In the genomic region with DNA sequence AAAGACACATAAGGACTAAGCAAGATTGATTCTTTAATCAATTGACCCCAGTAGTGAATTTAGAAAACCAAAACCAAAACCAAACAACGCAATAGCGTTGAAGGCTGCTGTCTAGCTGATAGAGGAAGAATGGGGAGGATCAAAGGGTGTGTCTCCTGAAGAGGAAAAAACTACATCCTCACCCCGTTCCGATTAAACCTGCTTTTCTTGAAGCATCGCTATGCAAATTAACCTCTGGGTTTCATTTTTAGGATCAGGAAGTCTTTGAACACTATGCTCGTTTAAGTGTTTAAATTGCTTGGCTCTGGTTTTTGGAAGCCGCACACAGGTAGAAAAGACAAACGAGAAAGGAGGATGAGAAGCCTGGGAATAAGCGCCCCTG, we compare ENCODE assay signal across 8 mouse cellular contexts. TPM values are rescaled to one million over a fixed set of nuclear protein-coding genes. Genes with fewer than 3 reads are reported as not detected.
DNase-seq lines count a peak whose midpoint lies in the region; ATAC-seq and TF ChIP-seq lines count a peak whose summit lies in the region.

No protein-coding gene starts in this region.

- TF ChIP-seq CTCF in gastrocnemius, adult 2 months (IDR thresholded peaks at IDR 0.05) = no peak

- H3K4me3 ChIP-seq in gastrocnemius, adult 2 months = peak overlapping the region; percentile 92
- H3K4me3 ChIP-seq in forebrain, embryonic 10.5 days = peak overlapping the region; percentile 75
- peak overlapping the region; percentile 77 for H3K4me3 ChIP-seq in liver, embryonic 13.5 days (replicated peaks)

- peaks cover 32% of the 10 kb centered on the region for H3K4me1 ChIP-seq in forebrain, embryonic 10.5 days
- peaks cover 31% of the 10 kb centered on the region for H3K4me1 ChIP-seq in liver, embryonic 13.5 days (replicated peaks)

- H3K27ac ChIP-seq in gastrocnemius, adult 2 months = peak overlapping the region; percentile 94
- H3K27ac ChIP-seq in forebrain, embryonic 10.5 days = no peak overlapping the region
- no peak overlapping the region for H3K27ac ChIP-seq in liver, embryonic 13.5 days

- H3K9ac ChIP-seq in liver, embryonic 13.5 days = peak overlapping the region; percentile 80

- DNase-seq in gastrocnemius, adult 2 months = no peak
- DNase-seq in gastrocnemius, postnatal 10 days = no peak
- peak; percentile 80 for DNase-seq in A20 (ENCODE audit: low read depth, low spot score)
- no peak for DNase-seq in forebrain, embryonic 10.5 days (ENCODE audit: extremely low spot score, low spot score)
- DNase-seq in liver, embryonic 13.5 days = no peak
- DNase-seq in splenic B cell, adult 2 months (ENCODE audit: low read depth, low spot score) = peak; percentile 84
- DNase-seq in right cerebral cortex, adult 2 months (ENCODE audit: low spot score in 2 of 2) = no peak
- no peak for DNase-seq in urinary bladder, postnatal 25 days (ENCODE audit: low spot score)

- no peak for ATAC-seq in liver, embryonic 13.5 days (ENCODE audit: low read depth)

- H3K27me3 ChIP-seq in forebrain, embryonic 10.5 days (ENCODE audit: poor library complexity, severe bottlenecking) = peaks cover 40% of the 10 kb centered on the region
- H3K27me3 ChIP-seq in liver, embryonic 13.5 days = peaks cover 37% of the 10 kb centered on the region
- H3K27me3 ChIP-seq in splenic B cell, adult 2 months (ENCODE audit: control insufficient read depth, insufficient read depth, low read length, poor library complexity, severe bottlenecking) = no peaks in the 10 kb centered on the region

- H3K36me3 ChIP-seq in forebrain, embryonic 10.5 days (replicated peaks) = peaks cover 2% of the 10 kb centered on the region; the same call in 1 of the 2 replicates
- H3K36me3 ChIP-seq in liver, embryonic 13.5 days = no peaks in the 10 kb centered on the region
- H3K36me3 ChIP-seq in splenic B cell, adult 2 months (ENCODE audit: control insufficient read depth, insufficient read depth, low read length, poor library complexity, severe bottlenecking) = peaks cover 3% of the 10 kb centered on the region

- WGBS in forebrain, embryonic 10.5 days = 23% methylated on average over 9 of the region's 9 CpGs
- 12% methylated on average over 9 of the region's 9 CpGs for WGBS in liver, embryonic 13.5 days (ENCODE audit: insufficient replicate concordance)

- peak overlapping the region; percentile 100 for H3K4me2 ChIP-seq in liver, embryonic 13.5 days

- H3K9me3 ChIP-seq in forebrain, embryonic 10.5 days = no peaks in the 10 kb centered on the region
- H3K9me3 ChIP-seq in liver, embryonic 13.5 days (replicated peaks) = no peaks in the 10 kb centered on the region

- intact Hi-C loops in gastrocnemius, adult 2 months (cut with DNase I) = no loop called here

RNA-seq across cellular contexts. Expression of a gene that starts 1.2 kb away (rescaled TPM):
- total RNA-seq in gastrocnemius, adult 2 months (2021) = 10 to 100 TPM; 16.0 to 17.7 TPM
- total RNA-seq in gastrocnemius, postnatal 10 days (2021) = 10 to 100 TPM; 15.2 to 15.9 TPM
- polyA plus RNA-seq in forebrain, embryonic 10.5 days (2016; fragmentation: Nextera tagmentation; extraction: Ambion mirVana) = 32.7 and 33.8 TPM in 2 replicates
- 5.6 and 6.3 TPM in 2 replicates for polyA plus RNA-seq in liver, embryonic 13.5 days (2015; fragmentation: Nextera tagmentation; extraction: Ambion mirVana)

RNA-seq across cellular contexts. Expression of a gene that starts 22.4 kb away (rescaled TPM):
- total RNA-seq in gastrocnemius, adult 2 months (2021) = 10 to 100 TPM; 15.8 to 21.8 TPM
- 1 to 10 TPM; 4.8 to 5.3 TPM for total RNA-seq in gastrocnemius, postnatal 10 days (2021)
- polyA plus RNA-seq in forebrain, embryonic 10.5 days (2016; fragmentation: Nextera tagmentation; extraction: Ambion mirVana) = 2.9 and 4.0 TPM in 2 replicates
- 1.4 and 2.5 TPM in 2 replicates for polyA plus RNA-seq in liver, embryonic 13.5 days (2015; fragmentation: Nextera tagmentation; extraction: Ambion mirVana)

RNA-seq across cellular contexts. Expression of a gene that starts 49.5 kb away (rescaled TPM):
- total RNA-seq in gastrocnemius, adult 2 months (2021) = 10 to 100 TPM; 55.2 to 55.5 TPM
- total RNA-seq in gastrocnemius, postnatal 10 days (2021) = 10 to 100 TPM; 59.8 to 60.8 TPM
- 27.2 and 28.0 TPM in 2 replicates for polyA plus RNA-seq in forebrain, embryonic 10.5 days (2016; fragmentation: Nextera tagmentation; extraction: Ambion mirVana)
- polyA plus RNA-seq in liver, embryonic 13.5 days (2015; fragmentation: Nextera tagmentation; extraction: Ambion mirVana) = 15.4 and 18.1 TPM in 2 replicates

RNA-seq across cellular contexts. Expression of a gene that starts 50.4 kb away (rescaled TPM):
- total RNA-seq in gastrocnemius, adult 2 months (2021) = 10 to 100 TPM; 58.4 to 66.2 TPM
- total RNA-seq in gastrocnemius, postnatal 10 days (2021) = 10 to 100 TPM; 54.5 to 58.5 TPM
- 204 and 211 TPM in 2 replicates for polyA plus RNA-seq in forebrain, embryonic 10.5 days (2016; fragmentation: Nextera tagmentation; extraction: Ambion mirVana)
- polyA plus RNA-seq in liver, embryonic 13.5 days (2015; fragmentation: Nextera tagmentation; extraction: Ambion mirVana) = 116 and 126 TPM in 2 replicates

RNA-seq across cellular contexts. Expression of a gene that starts 50.9 kb away (rescaled TPM):
- 100 to 1,000 TPM; 113 to 116 TPM for total RNA-seq in gastrocnemius, adult 2 months (2021)
- 100 to 1,000 TPM; 113 to 153 TPM for total RNA-seq in gastrocnemius, postnatal 10 days (2021)
- polyA plus RNA-seq in forebrain, embryonic 10.5 days (2016; fragmentation: Nextera tagmentation; extraction: Ambion mirVana) = 110 and 111 TPM in 2 replicates
- polyA plus RNA-seq in liver, embryonic 13.5 days (2015; fragmentation: Nextera tagmentation; extraction: Ambion mirVana) = 47.8 and 49.8 TPM in 2 replicates

Comparison
In these comparisons a context has a peak if more than half of its experiments do, and no peak if none do; other contexts are left out.
1. DNase-seq: peak in A20 (single experiment) and splenic B cell, adult 2 months (single experiment); none in gastrocnemius, adult 2 months (single experiment), gastrocnemius, postnatal 10 days (single experiment), forebrain, embryonic 10.5 days (single experiment), liver, embryonic 13.5 days (single experiment), right cerebral cortex, adult 2 months (0 of 2) and urinary bladder, postnatal 25 days (single experiment).
2. Peak in every context shown above with its lines, with median percentiles within 50 percentile points of each other: H3K4me3 ChIP-seq.